Mouse (Mus musculus) ES-E14 (cell line): ENCODE measurements around the gene Efcab14. TPM values are rescaled to one million over a fixed set of nuclear protein-coding genes. Genes with fewer than 3 reads are reported as not detected.

Experiments
- DNase-seq: peaks from one replicate; pipeline ENCODE4 v3.0.0-alpha.2; 2013; ENCODE audit warnings: low read depth, low spot score
- H3K27ac ChIP-seq: 2 replicates; pipeline ENCODE4 v1.5.1; 2012; ENCODE audit warnings: low read depth, mild to moderate bottlenecking, low read length, moderate library complexity, mixed read lengths; ENCODE audit not compliant: poor library complexity, insufficient read depth, severe bottlenecking
- H3K36me3 ChIP-seq: 2 replicates; pipeline ENCODE4 v1.6.1; 2012; ENCODE audit warnings: mild to moderate bottlenecking, low read length, moderate library complexity, mixed read lengths; ENCODE audit not compliant: control insufficient read depth, poor library complexity, insufficient read depth, severe bottlenecking
- H3K4me1 ChIP-seq, 2 experiments: fragments of 150-350 bp in 1 of 2; sonication (generic) in 1 of 2; 2 replicates each; pipeline ENCODE4 v1.6.1; 2012; ENCODE audit warnings: low read length in 2 of 2, mild to moderate bottlenecking in 1 of 2, mixed read lengths in 1 of 2; ENCODE audit not compliant: control insufficient read depth in 2 of 2, insufficient read depth in 2 of 2, poor library complexity in 1 of 2
- H3K4me3 ChIP-seq, 2 experiments: fragments of 150-350 bp in 1 of 2; sonication (generic) in 1 of 2; 2 replicates each; pipeline ENCODE4 v1.5.1; 2012; ENCODE audit warnings: low read length in 2 of 2, low read depth in 1 of 2, mild to moderate bottlenecking in 1 of 2, mixed read lengths in 1 of 2; ENCODE audit not compliant: insufficient read depth in 1 of 2, poor library complexity in 1 of 2, severe bottlenecking in 1 of 2
- H3K9ac ChIP-seq: 2 replicates; pipeline ENCODE4 v1.6.1; 2012; ENCODE audit warnings: low read depth, mild to moderate bottlenecking, low read length, mixed read lengths; ENCODE audit not compliant: poor library complexity, insufficient read depth, severe bottlenecking
- H3K9me3 ChIP-seq: fragments of 150-350 bp; sonication (generic); 2 replicates; pipeline ENCODE4 v1.6.1; 2012; ENCODE audit warnings: low read depth, mild to moderate bottlenecking, low read length; ENCODE audit not compliant: control insufficient read depth, insufficient read depth
- CHD2 ChIP-seq: IDR thresholded peaks from 2 replicates; pipeline ENCODE4 v1.6.1; 2014; ENCODE audit warnings: mild to moderate bottlenecking, low read depth, low read length, inconsistent platforms
- HCFC1 ChIP-seq: IDR thresholded peaks from 2 replicates; pipeline ENCODE4 v1.6.1; 2012; ENCODE audit warnings: low read length, inconsistent platforms, borderline replicate concordance; ENCODE audit not compliant: insufficient read depth
- MAFK ChIP-seq: IDR thresholded peaks from 2 replicates; pipeline ENCODE4 v1.6.1; 2014; ENCODE audit warnings: mild to moderate bottlenecking, low read depth, low read length, inconsistent platforms; ENCODE audit not compliant: insufficient read depth
- ZC3H11A ChIP-seq: IDR thresholded peaks from 2 replicates; pipeline ENCODE4 v1.6.1; 2012; ENCODE audit warnings: low read depth, mild to moderate bottlenecking, inconsistent platforms, low read length, borderline replicate concordance
- ZNF384 ChIP-seq: IDR thresholded peaks from 2 replicates; pipeline ENCODE4 v1.6.1; 2012; ENCODE audit warnings: low read depth, low read length, inconsistent platforms
- in situ Hi-C, 2 experiments: fragments of 600-800 bp; cut with MboI; formaldehyde crosslinking; loops; one replicate each; pipeline ENCODE4 v1.15.1; 2025; ENCODE audit warnings: low sequenced_read_pairs in 2 of 2, inconsistent platforms in 1 of 2; ENCODE audit not compliant: unreplicated experiment in 2 of 2
- total RNA-seq: library from RNA; depleted of rRNA; stranded (reverse); fragments of 300-350 nt; gene quantifications from 2 replicates; pipeline ENCODE4 v1.2.3, GENCODE M21; 2012

Gene Efcab14
- total RNA-seq, 1 experiment, result 20.2 TPM

DNA sequence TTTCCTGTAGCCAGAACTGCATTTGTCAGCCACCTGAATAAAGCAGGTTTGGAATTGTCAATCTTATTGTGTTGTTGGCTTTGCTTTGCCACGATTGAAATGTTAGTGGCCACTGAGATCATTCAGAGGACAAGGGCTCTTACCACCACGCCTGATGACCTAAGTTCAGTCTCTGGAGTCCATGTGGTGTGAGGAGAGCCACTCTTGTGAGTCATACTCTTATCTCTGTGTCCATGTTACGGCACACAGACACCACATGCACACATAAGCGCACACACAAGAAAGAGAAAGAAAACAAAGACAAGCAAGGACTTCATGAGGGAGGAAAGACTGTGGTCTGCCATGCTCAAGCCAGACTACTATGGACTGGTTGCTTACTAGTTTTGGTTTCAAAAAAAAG lies 5.6 kb downstream of the Efcab14 start:
- TF ChIP-seq HCFC1, result no peak
- no peak for TF ChIP-seq ZC3H11A
- no peak for TF ChIP-seq MAFK
- TF ChIP-seq ZNF384, result no peak
- TF ChIP-seq CHD2, result no peak
- H3K36me3 ChIP-seq, result peaks cover 11% of the 10 kb centered on the region; the same call in 1 of the 2 replicates
- no peak for DNase-seq
- no peak overlapping the region for H3K9ac ChIP-seq
- H3K4me3 ChIP-seq, result no peak overlapping the region
- no peaks in the 10 kb centered on the region for H3K9me3 ChIP-seq
- no peak overlapping the region for H3K27ac ChIP-seq
- peaks cover 0 to 7% of the 10 kb centered on the region in 2 experiments; a peak in 2 of 4 replicates for H3K4me1 ChIP-seq
- in situ Hi-C loops, result loop anchor here in 1 of 2 experiments (25.0 kb wide), 1 partner anchor 244 kb away; no protein-coding TSS in a partner anchor

DNA sequence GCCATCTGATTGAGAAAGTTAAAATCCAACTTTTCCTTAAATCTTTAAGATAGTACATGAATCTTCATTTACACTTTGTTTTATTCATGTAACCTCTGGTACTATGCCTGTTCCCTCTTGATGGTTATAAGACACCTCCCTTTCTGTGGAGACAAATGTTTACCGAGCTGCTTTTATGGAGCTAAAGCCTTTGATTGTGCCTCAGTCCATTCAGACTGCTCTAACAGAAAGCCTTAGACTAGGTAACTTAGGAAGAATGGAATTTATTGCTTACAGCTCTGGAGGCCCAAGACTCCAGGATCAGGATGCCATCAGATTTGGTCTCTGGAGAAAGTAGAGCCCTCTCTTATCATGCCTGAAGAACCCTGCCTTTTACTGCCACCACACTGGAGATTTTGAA lies 10.6 kb downstream of the Efcab14 start:
- Histone ChIP-seq H3K4me3 (no peak overlapping the region), H3K9me3 (no peaks in the 10 kb centered on the region), H3K36me3 (peaks cover 3% of the 10 kb centered on the region), H3K27ac (no peak overlapping the region), H3K9ac (no peak overlapping the region), H3K4me1 (no peaks in the 10 kb centered on the region)
- TF ChIP-seq ZC3H11A (no peak), CHD2 (no peak), MAFK (no peak), HCFC1 (no peak), ZNF384 (no peak)
- DNase-seq, result no peak
- in situ Hi-C loops, result loop anchor here in 1 of 2 experiments (25.0 kb wide), 1 partner anchor 239 kb away; no protein-coding TSS in a partner anchor

DNA sequence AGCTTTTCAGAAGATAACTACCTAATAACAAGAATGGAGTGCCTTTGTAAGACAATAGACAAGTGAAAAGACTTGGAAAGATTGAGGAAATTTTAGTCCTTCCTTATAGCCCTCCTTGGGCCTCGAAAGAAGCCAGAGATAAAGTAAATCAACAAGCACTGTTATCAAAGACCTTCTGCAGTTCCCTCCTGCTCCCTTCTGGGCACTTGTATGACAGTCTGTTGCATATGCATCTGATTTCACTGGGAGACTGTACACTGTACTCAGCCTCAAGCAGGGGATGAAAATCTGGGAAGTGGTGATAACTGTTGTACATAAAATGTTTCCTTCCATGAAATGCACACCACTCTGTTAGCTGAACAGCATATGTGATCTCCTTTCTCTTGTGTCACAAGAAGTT lies 11.8 kb downstream of the Efcab14 start:
- Histone ChIP-seq H3K4me3 (no peak overlapping the region), H3K27ac (no peak overlapping the region), H3K36me3 (peaks cover 2% of the 10 kb centered on the region), H3K4me1 (no peaks in the 10 kb centered on the region), H3K9me3 (no peaks in the 10 kb centered on the region), H3K9ac (no peak overlapping the region)
- TF ChIP-seq CHD2, result no peak
- no peak for TF ChIP-seq MAFK
- TF ChIP-seq HCFC1, result no peak
- TF ChIP-seq ZC3H11A, result no peak
- no peak for TF ChIP-seq ZNF384
- DNase-seq, result no peak
- in situ Hi-C loops, result loop anchor here in 1 of 2 experiments (25.0 kb wide), 1 partner anchor 238 kb away; no protein-coding TSS in a partner anchor

DNA sequence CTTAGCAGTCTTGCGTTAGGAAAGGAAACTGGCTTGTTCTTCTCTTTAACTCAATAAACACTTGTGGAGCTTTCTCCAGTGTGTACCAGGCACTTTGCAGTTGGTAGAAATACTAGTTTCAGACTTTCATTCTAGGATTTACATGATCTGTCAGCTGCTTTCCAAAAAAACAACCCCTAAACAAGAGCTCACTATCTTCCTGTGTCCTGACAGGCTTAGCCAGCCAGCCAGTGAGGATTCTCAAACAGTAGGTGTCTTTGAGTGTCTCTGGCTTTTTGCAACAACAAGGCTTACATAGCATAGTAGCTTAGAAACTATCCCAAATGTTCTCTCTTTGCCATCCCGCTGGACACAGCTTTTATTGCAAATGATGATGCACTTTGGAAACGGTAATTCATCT lies 16.6 kb downstream of the Efcab14 start:
- H3K4me1 ChIP-seq, result no peaks in the 10 kb centered on the region
- H3K9me3 ChIP-seq, result no peaks in the 10 kb centered on the region
- H3K36me3 ChIP-seq, result peaks cover 4% of the 10 kb centered on the region
- in situ Hi-C loops, result no loop called here
- TF ChIP-seq HCFC1 (no peak), MAFK (no peak), CHD2 (no peak), ZC3H11A (no peak), ZNF384 (no peak)
- H3K4me3 ChIP-seq, result no peak overlapping the region
- no peak overlapping the region for H3K9ac ChIP-seq
- H3K27ac ChIP-seq, result no peak overlapping the region
- no peak for DNase-seq
